Mouse (Mus musculus) E14TG2a.4 (cell line): ENCODE measurements around the gene Ccdc124.

ENCODE experiments used
- CTCF ChIP-seq: conservative IDR thresholded peaks from 2 replicates; pipeline ENCODE4 v1.5.1; 2014; ENCODE audit warnings: low read length
- NANOG ChIP-seq: IDR thresholded peaks from 2 replicates; pipeline ENCODE4 v1.6.1; 2014; ENCODE audit warnings: borderline replicate concordance, low read length, mixed read lengths

DNA sequence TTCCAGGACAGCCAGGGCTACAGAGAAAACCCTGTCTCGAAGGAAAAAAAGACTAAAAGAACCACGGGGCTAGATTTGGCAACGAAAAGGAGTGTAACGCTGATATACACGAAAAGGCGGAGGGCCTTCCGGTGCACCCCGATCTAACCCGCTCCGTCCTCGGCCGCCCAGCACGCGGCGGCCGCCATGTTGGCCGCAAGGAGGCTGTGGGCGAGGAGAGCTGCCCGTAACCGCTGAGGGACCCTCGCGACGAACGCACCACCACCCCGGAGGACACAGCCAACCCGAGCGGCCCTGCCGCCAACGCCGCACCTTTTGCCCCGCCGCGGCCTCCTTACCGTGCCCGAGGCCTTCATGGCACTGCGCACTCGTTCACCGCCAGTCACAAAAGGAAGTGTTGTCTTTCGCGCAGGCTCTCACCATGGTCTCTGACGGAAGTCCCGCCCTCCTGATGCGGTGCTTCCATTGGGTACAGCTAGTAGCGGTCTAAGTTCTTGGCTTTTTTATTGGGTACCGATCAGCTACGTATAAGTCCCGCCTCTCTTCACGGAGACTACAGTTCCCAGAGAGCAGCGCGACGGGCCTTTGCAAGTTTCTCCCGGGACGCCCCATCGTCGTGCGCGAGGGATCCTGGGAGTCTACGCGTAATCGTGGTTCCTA lies 23.4 kb upstream of the Ccdc124 start, which contains the start of gene Rpl18a:
- no peak for TF ChIP-seq CTCF
- TF ChIP-seq NANOG, result no peak
